Mouse (Mus musculus) gastrocnemius, adult 8-10 months (tissue): ENCODE data around the gene Olfr1006. TPM values are rescaled to one million over a fixed set of nuclear protein-coding genes. Genes with fewer than 3 reads are reported as not detected.
"Not testable (repeated sequence)": the region's sequence is repeated elsewhere in the genome, so short reads cannot be mapped to it uniquely, and the experiment has no call there.

Source experiments
- DNase-seq, 2 experiments: peaks; one replicate each; pipeline ENCODE4 v3.0.0; 2022; ENCODE audit warnings: low spot score in 2 of 2
- total RNA-seq, 4 experiments: library from RNA; stranded (reverse); gene quantifications; 2 replicates each; pipeline ENCODE4 v1.2.4; 2022

Gene Olfr1006
- not detected for total RNA-seq

GRCm38 (mm10) chr2:85678667-85679066 is at the start of gene Olfr1006:
Gene Olfr1006, minus strand, starts transcription at chr2:85678767.
- no peak for DNase-seq

DNA sequence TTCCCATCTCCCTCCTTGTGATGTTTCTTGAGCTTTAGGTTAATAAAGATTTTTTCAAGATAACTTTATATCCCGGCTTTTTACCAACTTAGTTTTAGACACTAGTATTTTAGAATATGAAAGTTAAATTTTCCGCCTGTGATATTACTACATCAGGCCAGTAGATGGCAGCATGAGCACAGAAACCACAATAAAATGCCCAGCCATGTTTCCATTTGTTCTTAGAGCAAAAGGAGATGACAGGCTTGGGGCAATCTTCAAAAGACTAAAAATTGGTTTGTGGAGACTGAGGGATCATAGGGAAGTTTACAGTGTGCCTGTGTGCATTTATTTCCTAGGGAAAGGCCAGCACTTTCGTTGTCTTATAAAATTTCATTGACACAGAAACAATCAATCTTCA is 47.2 kb upstream of the Olfr1006 start:
- no peak for DNase-seq

GRCm38 (mm10) chr2:85715119-85715518 is 36.6 kb upstream of the Olfr1006 start, which contains the start of gene Olfr1009:
Gene Olfr1009, plus strand, starts transcription at chr2:85715419.
- no peak for DNase-seq

GRCm38 (mm10) chr2:85711159-85711558 is 32.6 kb upstream of the Olfr1006 start:
- DNase-seq, result no peak

DNA sequence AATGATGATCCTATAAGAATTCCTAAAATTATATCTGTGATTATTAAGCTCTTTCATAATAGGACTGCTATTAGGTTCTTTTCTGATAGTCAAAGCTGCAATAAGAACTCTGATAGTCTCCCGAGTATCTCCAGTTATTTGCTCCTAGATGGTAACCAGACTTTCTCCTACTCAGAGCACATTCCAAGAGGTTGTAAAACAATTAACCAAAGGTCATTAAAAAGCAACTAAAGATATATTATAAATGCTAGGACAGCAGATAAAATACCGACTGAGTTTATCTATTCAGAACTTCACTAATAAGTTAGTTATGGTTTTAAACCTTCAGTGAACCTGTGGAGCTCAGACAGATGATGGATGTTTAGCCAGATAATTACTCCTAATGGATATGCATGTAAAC is 32.1 kb upstream of the Olfr1006 start:
- not testable (repeated sequence) for DNase-seq

GRCm38 (mm10) chr2:85689131-85689530 is 10.6 kb upstream of the Olfr1006 start, which contains the start of gene Olfr1008:
Gene Olfr1008, plus strand, starts transcription at chr2:85689431.
- no peak for DNase-seq

GRCm38 (mm10) chr2:85664355-85664754 is 14.2 kb downstream of the Olfr1006 start, which contains the start of gene Olfr154:
Gene Olfr154, minus strand, starts transcription at chr2:85664455.
- not testable (repeated sequence) for DNase-seq

GRCm38 (mm10) chr2:85650604-85651003 is 28.0 kb downstream of the Olfr1006 start, which contains the start of gene Olfr1002:
Gene Olfr1002, minus strand, starts transcription at chr2:85650704.
- no peak for DNase-seq

Other genes with a start within 250 kb of the Olfr1006 start
- gene Olfr994, start 242.3 kb downstream of the Olfr1006 start, total RNA-seq, result not detected
- gene Olfr995, start 235.1 kb downstream of the Olfr1006 start, total RNA-seq, result not detected
- not detected for gene 4833423E24Rik, start 159.7 kb downstream of the Olfr1006 start, total RNA-seq
- not detected for gene Olfr996, start 99.6 kb downstream of the Olfr1006 start, total RNA-seq
- gene Olfr998, start 89.8 kb downstream of the Olfr1006 start, total RNA-seq, result not detected
- gene Olfr1000, start 66.9 kb downstream of the Olfr1006 start, total RNA-seq, result not detected
- gene Olfr1002, start 28.1 kb downstream of the Olfr1006 start, total RNA-seq, result not detected
- not detected for gene Olfr154, start 14.3 kb downstream of the Olfr1006 start, total RNA-seq
- not detected for gene Olfr1008, start 10.7 kb upstream of the Olfr1006 start, total RNA-seq
- not detected for gene Olfr1009, start 36.7 kb upstream of the Olfr1006 start, total RNA-seq
- gene Olfr1012, start 84.0 kb upstream of the Olfr1006 start, total RNA-seq, result not detected
- not detected for gene Olfr1013, start 88.3 kb upstream of the Olfr1006 start, total RNA-seq
- gene Olfr1014, start 93.9 kb upstream of the Olfr1006 start, total RNA-seq, result not detected
- not detected for gene Olfr1015, start 103.2 kb upstream of the Olfr1006 start, total RNA-seq
- not detected for gene Olfr1016, start 123.8 kb upstream of the Olfr1006 start, total RNA-seq
- not detected for gene Olfr1018, start 139.7 kb upstream of the Olfr1006 start, total RNA-seq
- gene Olfr1019, start 166.7 kb upstream of the Olfr1006 start, total RNA-seq, result not detected
- not detected for gene Olfr1020, start 168.3 kb upstream of the Olfr1006 start, total RNA-seq
- not detected for gene Olfr1022, start 189.8 kb upstream of the Olfr1006 start, total RNA-seq
- not detected for gene Olfr1023, start 206.9 kb upstream of the Olfr1006 start, total RNA-seq
- gene Olfr1024, start 226.3 kb upstream of the Olfr1006 start, total RNA-seq, result not detected
- not detected for gene Olfr1025-ps1, start 236.4 kb upstream of the Olfr1006 start, total RNA-seq
- gene Olfr1026, start 242.8 kb upstream of the Olfr1006 start, total RNA-seq, result not detected